Mouse (Mus musculus) G1E (cell line): Measurements from ENCODE around the gene Tmem217.

Experiments used
- CTCF ChIP-seq: IDR thresholded peaks from 2 replicates; pipeline ENCODE4 v1.5.1; 2012; ENCODE audit warnings: low read depth, low read length, inconsistent platforms, mixed read lengths
- GATA1 ChIP-seq: IDR thresholded peaks from 2 replicates; pipeline ENCODE4 v1.6.1; 2012; ENCODE audit warnings: borderline replicate concordance, low read length, inconsistent platforms, mixed read lengths
- GATA2 ChIP-seq: IDR thresholded peaks from 2 replicates; pipeline ENCODE4 v1.6.1; 2012; ENCODE audit warnings: low read depth, low read length, inconsistent platforms, borderline replicate concordance
- POLR2AphosphoS5 ChIP-seq: IDR thresholded peaks from 2 replicates; pipeline ENCODE4 v1.6.1; 2012; ENCODE audit warnings: low read depth, low read length, inconsistent platforms; ENCODE audit not compliant: insufficient replicate concordance
- TAL1 ChIP-seq: conservative IDR thresholded peaks from 2 replicates; pipeline ENCODE4 v1.6.1; 2012; ENCODE audit warnings: low read depth, low read length, inconsistent platforms, mixed read lengths

DNA sequence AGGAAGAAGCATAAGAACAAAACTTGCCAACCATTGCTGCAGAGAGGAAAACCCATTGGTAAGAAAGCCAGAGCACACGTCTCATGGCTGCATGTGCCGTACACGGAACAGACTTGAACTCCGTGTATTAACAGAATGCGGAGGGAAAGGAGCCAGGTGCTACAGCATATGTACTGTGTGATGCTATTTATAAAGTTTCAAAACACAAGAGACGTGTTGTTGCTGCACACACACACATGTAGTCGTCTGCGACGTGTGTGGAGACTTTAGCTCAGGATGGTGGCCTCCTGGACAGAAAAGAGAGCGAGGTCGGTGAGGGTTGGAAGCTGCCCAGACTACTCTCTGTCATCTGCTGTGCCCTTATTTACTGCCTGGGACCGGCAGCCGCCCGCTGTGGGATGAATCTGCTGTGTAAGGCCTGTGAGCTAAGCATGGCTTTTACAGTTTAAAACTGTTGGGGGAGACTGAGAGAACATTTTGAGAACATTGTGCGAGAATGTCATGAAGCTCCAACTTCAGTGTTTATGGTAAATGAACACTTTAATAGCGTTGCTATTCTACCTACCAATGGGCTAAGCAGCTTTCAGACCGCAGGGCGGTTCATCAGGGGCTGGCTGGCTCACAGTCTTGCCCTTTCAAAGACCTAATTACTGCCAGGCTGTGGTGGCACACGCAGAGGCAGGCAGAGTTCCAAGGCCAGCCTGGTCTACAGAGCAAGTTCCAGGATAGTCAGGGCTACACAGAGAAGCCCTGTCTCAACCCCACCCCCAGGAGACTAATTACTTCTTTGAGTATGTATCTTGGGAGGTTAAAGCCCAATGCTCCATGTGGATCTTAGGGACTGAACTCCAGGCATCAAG, 9.1 kb downstream of the Tmem217 start:
- TF ChIP-seq CTCF (no peak), TAL1 (no peak), GATA2 (no peak), POLR2AphosphoS5 (no peak), GATA1 (no peak)
